ENCODE assay signal across 18 mouse cellular contexts in the genomic region with DNA sequence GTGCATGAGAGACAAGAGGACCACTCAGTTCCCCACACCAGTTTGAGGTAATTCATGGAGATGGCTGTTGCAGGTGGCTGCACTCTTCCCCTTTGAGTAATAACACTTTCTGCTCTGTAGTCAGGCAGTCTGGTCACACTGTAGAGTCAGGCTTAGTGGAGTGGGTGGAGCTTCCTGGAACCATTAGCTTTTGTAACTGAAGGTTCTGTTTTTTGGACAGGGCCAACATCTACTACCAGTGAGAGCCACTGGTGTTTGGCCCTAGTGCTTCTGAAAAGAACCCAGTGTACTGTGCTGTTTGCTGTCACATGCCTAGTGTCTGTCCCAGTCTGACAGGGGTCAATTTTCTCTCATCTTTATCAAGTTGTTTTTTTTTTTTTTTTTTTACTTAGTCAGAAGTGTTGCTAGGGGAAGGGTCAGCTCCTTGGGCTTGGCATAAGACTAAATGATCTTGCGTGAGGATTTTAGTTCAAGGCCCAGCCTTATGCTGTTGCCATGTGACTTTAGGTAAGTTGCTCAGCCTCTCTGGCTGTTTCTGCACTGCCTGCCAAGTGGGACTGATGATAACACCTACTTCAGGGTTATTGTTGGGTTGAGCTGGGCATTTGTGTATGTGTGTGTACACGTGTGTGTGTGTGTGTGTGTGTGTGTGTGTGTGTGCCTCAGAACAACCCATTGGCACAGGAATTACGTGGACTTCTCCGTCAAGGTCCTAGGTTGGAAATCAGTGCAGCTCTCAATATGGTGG. TPM values are rescaled to one million over a fixed set of nuclear protein-coding genes. Genes with fewer than 3 reads are reported as not detected.
A peak's percentile ranks its signal among the peaks of the same experiment; 100 is the strongest.
DNase-seq lines count a peak whose midpoint lies in the region; ATAC-seq and TF ChIP-seq lines count a peak whose summit lies in the region.
"Had no signal": no experiment of that assay in that cellular context is flagged by ENCODE, and none has a peak within 500 bp of the region (broad histone marks: within the 10 kb centered on the region; RNA-seq: fewer than 3 reads in every experiment).

No protein-coding gene starts in this region.

- DNase-seq in liver, embryonic 13.5 days: no peak
- DNase-seq in 416B (ENCODE audit: low read depth): peak; percentile 39
- DNase-seq in CH12.LX (ENCODE audit: extremely low read depth): peak; percentile 78
- no peak for DNase-seq in left cerebral cortex, adult 2 months (ENCODE audit: extremely low spot score in 1 of 2, low spot score in 2 of 2)
- DNase-seq in urinary bladder, postnatal 10 days (ENCODE audit: low spot score): no peak
- DNase-seq: gastrocnemius, postnatal 14 days; kidney, adult 11 months; right cerebral cortex, adult 18-20 months had no signal

- TF ChIP-seq EP300 in CH12.LX (IDR thresholded peaks at IDR 0.05; ENCODE audit: low read length): no peak

- no peak for TF ChIP-seq RAD21 in CH12.LX (IDR thresholded peaks at IDR 0.05; ENCODE audit: low read depth, low read length)

- H3K79me2 ChIP-seq in CH12.LX (replicated peaks; ENCODE audit: control insufficient read depth, extremely low read depth, insufficient read depth, poor library complexity, severe bottlenecking): no peaks in the 10 kb centered on the region

- no peak for ATAC-seq in liver, embryonic 13.5 days (ENCODE audit: low read depth)
- no peak for ATAC-seq in liver, embryonic 12.5 days
- peak; percentile 49 to 65 for ATAC-seq in hematopoietic stem cell, adult 5-6 weeks (replicated peaks in 1 of 2; ENCODE audit: insufficient read depth in 1 of 2, low FRiP score in 2 of 2, low TSS enrichment in 1 of 2, low read depth in 1 of 2, poor library complexity in 2 of 2, severe bottlenecking in 2 of 2)
- ATAC-seq in megakaryocyte-erythroid progenitor cell, adult 5-6 weeks (replicated peaks; ENCODE audit: low FRiP score, low TSS enrichment, poor library complexity, severe bottlenecking): no peak
- ATAC-seq: hindbrain, postnatal 0 days; midbrain, embryonic 15.5 days had no signal

- dilution Hi-C loops in CH12.LX (cut with MboI; ENCODE audit: extremely low pct_ligation_motif_present, extremely low pct_unique_long_range_greater_than_20kb, low sequenced_read_pairs): no loop called here

- no peaks in the 10 kb centered on the region for H3K27me3 ChIP-seq in liver, embryonic 13.5 days
- no peaks in the 10 kb centered on the region for H3K27me3 ChIP-seq in liver, embryonic 12.5 days (replicated peaks)
- H3K27me3 ChIP-seq in CH12.LX (replicated peaks): no peaks in the 10 kb centered on the region
- H3K27me3 ChIP-seq: forebrain, embryonic 12.5 days; limb, embryonic 15.5 days; midbrain, embryonic 15.5 days had no signal

- 75% methylated on average over 4 of the region's 4 CpGs for WGBS in liver, embryonic 13.5 days (ENCODE audit: insufficient replicate concordance)
- WGBS in liver, embryonic 12.5 days (ENCODE audit: insufficient replicate concordance): 82% methylated on average over 4 of the region's 4 CpGs

- H3K4me1 ChIP-seq in liver, embryonic 13.5 days (replicated peaks): peaks cover 16% of the 10 kb centered on the region
- H3K4me1 ChIP-seq in liver, embryonic 12.5 days: peaks cover 12% of the 10 kb centered on the region; the same call in 1 of the 2 replicates
- H3K4me1 ChIP-seq in CH12.LX (ENCODE audit: control insufficient read depth in 1 of 2, insufficient read depth in 2 of 2): peaks cover 16 to 82% of the 10 kb centered on the region in 2 experiments
- H3K4me1 ChIP-seq: heart, embryonic 10.5 days; limb, embryonic 15.5 days had no signal

- TF ChIP-seq POLR2A in CH12.LX (IDR thresholded peaks at IDR 0.05; ENCODE audit: low read depth, low read length): no peak

- in situ Hi-C loops in CH12.LX (cut with MboI; ENCODE audit: low pct_ligation_motif_present, low pct_unique_long_range_greater_than_20kb, low sequenced_read_pairs): loop anchor here (10.0 kb wide), 2 partner anchors 110 to 200 kb away; no protein-coding TSS in a partner anchor

- H3K4me3 ChIP-seq in liver, embryonic 13.5 days (replicated peaks): no peak overlapping the region
- H3K4me3 ChIP-seq in liver, embryonic 12.5 days: no peak overlapping the region
- peak overlapping the region in 1 of 3 experiments; percentile 15 for H3K4me3 ChIP-seq in CH12.LX (replicated peaks in 1 of 3; ENCODE audit: low read depth in 2 of 3, low read length in 2 of 3, poor library complexity in 1 of 3)
- H3K4me3 ChIP-seq in left cerebral cortex, adult 2 months: no peak overlapping the region
- H3K4me3 ChIP-seq: forebrain, embryonic 12.5 days; heart, embryonic 10.5 days; limb, embryonic 15.5 days; midbrain, embryonic 15.5 days had no signal

- no peak overlapping the region; the same call in 1 of the 2 replicates for H3K9ac ChIP-seq in liver, embryonic 13.5 days
- H3K9ac ChIP-seq in liver, embryonic 12.5 days: no peak overlapping the region
- no peak overlapping the region for H3K9ac ChIP-seq in CH12.LX (ENCODE audit: insufficient read depth, low read depth)
- H3K9ac ChIP-seq: forebrain, embryonic 12.5 days; limb, embryonic 15.5 days; midbrain, embryonic 15.5 days had no signal

- intact Hi-C loops in left cerebral cortex, adult 2 months (cut with DNase I): no loop called here

- H3K27ac ChIP-seq in liver, embryonic 13.5 days: peak overlapping the region; percentile 47
- H3K27ac ChIP-seq in liver, embryonic 12.5 days: no peak overlapping the region
- H3K27ac ChIP-seq in CH12.LX (ENCODE audit: insufficient read depth, low read depth): peak overlapping the region; percentile 38; the same call in 1 of the 2 replicates
- no peak overlapping the region for H3K27ac ChIP-seq in left cerebral cortex, adult 2 months
- H3K27ac ChIP-seq: forebrain, embryonic 12.5 days; heart, embryonic 10.5 days; hindbrain, postnatal 0 days; limb, embryonic 15.5 days; midbrain, embryonic 15.5 days; stomach, postnatal 0 days had no signal

- TF ChIP-seq CTCF in CH12.LX (conservative IDR thresholded peaks at IDR 0.05 in 1 of 2, IDR thresholded peaks at IDR 0.05 in 1 of 2; ENCODE audit: low read depth in 2 of 2, low read length in 2 of 2): no peak
- TF ChIP-seq CTCF in left cerebral cortex, adult 2 months (IDR thresholded peaks at IDR 0.05): no peak

- H3K36me3 ChIP-seq in liver, embryonic 13.5 days: peaks cover 54% of the 10 kb centered on the region
- peaks cover 70% of the 10 kb centered on the region for H3K36me3 ChIP-seq in liver, embryonic 12.5 days
- peaks cover 21 to 74% of the 10 kb centered on the region in 2 experiments for H3K36me3 ChIP-seq in CH12.LX (replicated peaks in 1 of 2; ENCODE audit: control insufficient read depth in 1 of 2, insufficient read depth in 1 of 2, low read length in 1 of 2)

- H3K9me3 ChIP-seq in liver, embryonic 13.5 days (replicated peaks): no peaks in the 10 kb centered on the region
- no peaks in the 10 kb centered on the region for H3K9me3 ChIP-seq in liver, embryonic 12.5 days (replicated peaks)
- no peaks in the 10 kb centered on the region for H3K9me3 ChIP-seq in CH12.LX (replicated peaks; ENCODE audit: low read length)
- H3K9me3 ChIP-seq: forebrain, embryonic 12.5 days; heart, embryonic 10.5 days; limb, embryonic 15.5 days; midbrain, embryonic 15.5 days had no signal

- no peak overlapping the region for H3K4me2 ChIP-seq in liver, embryonic 13.5 days
- no peak overlapping the region for H3K4me2 ChIP-seq in liver, embryonic 12.5 days
- H3K4me2 ChIP-seq in CH12.LX (ENCODE audit: insufficient read depth, low read depth, poor library complexity, severe bottlenecking): no peak overlapping the region
- H3K4me2 ChIP-seq: forebrain, embryonic 12.5 days; limb, embryonic 15.5 days; midbrain, embryonic 15.5 days had no signal

RNA-seq across cellular contexts. Expression of a gene that starts 9.6 kb away (rescaled TPM):
- polyA plus RNA-seq in liver, embryonic 13.5 days (2015; fragmentation: Nextera tagmentation; extraction: Ambion mirVana): 17.5 and 17.9 TPM in 2 replicates
- 24.7 and 25.1 TPM in 2 replicates for polyA plus RNA-seq in liver, embryonic 12.5 days (2016; fragmentation: Nextera tagmentation; extraction: Ambion mirVana)
- 21.3 and 24.9 TPM in 2 replicates for total RNA-seq in CH12.LX (2012; rRNA removed)
- total RNA-seq in CH12.LX (2014; rRNA removed): 34.5 and 48.8 TPM in 2 replicates
- polyA plus RNA-seq in CH12.LX (2012; ENCODE audit: insufficient read length, low read depth): 39.8 and 58.3 TPM in 2 replicates
- total RNA-seq in hematopoietic stem cell, adult 5-6 weeks (2017): 8.1 and 15.9 TPM in 2 replicates
- 10 to 100 TPM; 43.7 to 48.0 TPM for total RNA-seq in left cerebral cortex, adult 2 months (2021)
- 8.4 and 8.7 TPM in 2 replicates for total RNA-seq in megakaryocyte-erythroid progenitor cell, adult 5-6 weeks (2014; fragmentation: Nextera tagmentation)
- 3.2 and 3.8 TPM in 2 replicates for total RNA-seq in megakaryocyte-erythroid progenitor cell, adult 5-6 weeks (2017)

RNA-seq across cellular contexts. Expression of a gene that starts 43.8 kb away (rescaled TPM):
- polyA plus RNA-seq in liver, embryonic 13.5 days (2015; fragmentation: Nextera tagmentation; extraction: Ambion mirVana): 30.7 and 31.8 TPM in 2 replicates
- 44.0 and 44.1 TPM in 2 replicates for polyA plus RNA-seq in liver, embryonic 12.5 days (2016; fragmentation: Nextera tagmentation; extraction: Ambion mirVana)
- total RNA-seq in CH12.LX (2012; rRNA removed): 48.4 and 49.6 TPM in 2 replicates
- total RNA-seq in CH12.LX (2014; rRNA removed): 30.1 and 37.7 TPM in 2 replicates
- polyA plus RNA-seq in CH12.LX (2012; ENCODE audit: insufficient read length, low read depth): 147 and 164 TPM in 2 replicates
- 23.0 and 25.6 TPM in 2 replicates for total RNA-seq in hematopoietic stem cell, adult 5-6 weeks (2017)
- 10 to 100 TPM; 95.2 to 95.6 TPM for total RNA-seq in left cerebral cortex, adult 2 months (2021)
- 37.4 and 77.0 TPM in 2 replicates for total RNA-seq in megakaryocyte-erythroid progenitor cell, adult 5-6 weeks (2014; fragmentation: Nextera tagmentation)
- total RNA-seq in megakaryocyte-erythroid progenitor cell, adult 5-6 weeks (2017): 28.5 and 31.3 TPM in 2 replicates

RNA-seq across cellular contexts. Expression of a gene that starts 46.4 kb away (rescaled TPM):
- polyA plus RNA-seq in liver, embryonic 13.5 days (2015; fragmentation: Nextera tagmentation; extraction: Ambion mirVana): 0.14 TPM in 1 of 2 replicates, not detected in the other
- polyA plus RNA-seq in liver, embryonic 12.5 days (2016; fragmentation: Nextera tagmentation; extraction: Ambion mirVana): 0.02 and 0.08 TPM in 2 replicates
- not detected in 2 replicates for total RNA-seq in CH12.LX (2012; rRNA removed)
- total RNA-seq in CH12.LX (2014; rRNA removed): not detected in 2 replicates
- not detected in 2 replicates for polyA plus RNA-seq in CH12.LX (2012; ENCODE audit: insufficient read length, low read depth)
- total RNA-seq in hematopoietic stem cell, adult 5-6 weeks (2017): 0.13 and 0.25 TPM in 2 replicates
- 100 to 1,000 TPM; 135 to 141 TPM for total RNA-seq in left cerebral cortex, adult 2 months (2021)
- total RNA-seq in megakaryocyte-erythroid progenitor cell, adult 5-6 weeks (2014; fragmentation: Nextera tagmentation): not detected in 2 replicates
- total RNA-seq in megakaryocyte-erythroid progenitor cell, adult 5-6 weeks (2017): not detected in 2 replicates
- total RNA-seq: heart, postnatal 25 days had no signal
- polyA plus RNA-seq: heart, embryonic 10.5 days had no signal

RNA-seq across cellular contexts. Expression of a gene that starts 51.3 kb away (rescaled TPM):
- 5.8 and 6.2 TPM in 2 replicates for polyA plus RNA-seq in liver, embryonic 13.5 days (2015; fragmentation: Nextera tagmentation; extraction: Ambion mirVana)
- polyA plus RNA-seq in liver, embryonic 12.5 days (2016; fragmentation: Nextera tagmentation; extraction: Ambion mirVana): 11.3 and 11.4 TPM in 2 replicates
- 21.0 and 23.8 TPM in 2 replicates for total RNA-seq in CH12.LX (2012; rRNA removed)
- total RNA-seq in CH12.LX (2014; rRNA removed): 22.7 and 26.0 TPM in 2 replicates
- polyA plus RNA-seq in CH12.LX (2012; ENCODE audit: insufficient read length, low read depth): 33.0 and 36.9 TPM in 2 replicates
- total RNA-seq in hematopoietic stem cell, adult 5-6 weeks (2017): 65.8 and 87.1 TPM in 2 replicates
- 10 to 100 TPM; 12.2 to 12.7 TPM for total RNA-seq in left cerebral cortex, adult 2 months (2021)
- total RNA-seq in megakaryocyte-erythroid progenitor cell, adult 5-6 weeks (2014; fragmentation: Nextera tagmentation): 21.2 and 34.5 TPM in 2 replicates
- 69.0 and 83.7 TPM in 2 replicates for total RNA-seq in megakaryocyte-erythroid progenitor cell, adult 5-6 weeks (2017)

Comparison
In these comparisons a context has a peak if more than half of its experiments do, and no peak if none do; other contexts are left out.
1. H3K27ac ChIP-seq: peak in liver, embryonic 13.5 days (single experiment) and CH12.LX (single experiment); none in liver, embryonic 12.5 days (single experiment) and left cerebral cortex, adult 2 months (single experiment).
2. ATAC-seq: peak in hematopoietic stem cell, adult 5-6 weeks (2 of 2); none in liver, embryonic 13.5 days (single experiment), liver, embryonic 12.5 days (single experiment) and megakaryocyte-erythroid progenitor cell, adult 5-6 weeks (single experiment).
3. DNase-seq: peak in 416B (single experiment) and CH12.LX (single experiment); none in liver, embryonic 13.5 days (single experiment), left cerebral cortex, adult 2 months (0 of 2) and urinary bladder, postnatal 10 days (single experiment).
4. RNA of a gene that starts 46.4 kb away (total RNA-seq): 135 to 141 TPM in left cerebral cortex, adult 2 months; 0.13 to 0.25 TPM in hematopoietic stem cell, adult 5-6 weeks, not detected in CH12.LX and not detected in megakaryocyte-erythroid progenitor cell, adult 5-6 weeks; every median in the first group is over 100 times any median in the second.